Mouse (Mus musculus) cerebellum, adult 11 months (tissue): ENCODE data around the gene Chn2.

ENCODE experiments used
- DNase-seq: peaks from one replicate; pipeline ENCODE4 v3.0.0; 2022

The Chn2 gene

GRCm38 (mm10) chr6:54251401-54252191 is 212.2 kb downstream of the Chn2 start:
- no peak for DNase-seq

- peak; percentile 50 for DNase-seq
These were observed 213.9 kb downstream of the Chn2 start for GRCm38 (mm10) chr6:54253206-54253605.

DNA sequence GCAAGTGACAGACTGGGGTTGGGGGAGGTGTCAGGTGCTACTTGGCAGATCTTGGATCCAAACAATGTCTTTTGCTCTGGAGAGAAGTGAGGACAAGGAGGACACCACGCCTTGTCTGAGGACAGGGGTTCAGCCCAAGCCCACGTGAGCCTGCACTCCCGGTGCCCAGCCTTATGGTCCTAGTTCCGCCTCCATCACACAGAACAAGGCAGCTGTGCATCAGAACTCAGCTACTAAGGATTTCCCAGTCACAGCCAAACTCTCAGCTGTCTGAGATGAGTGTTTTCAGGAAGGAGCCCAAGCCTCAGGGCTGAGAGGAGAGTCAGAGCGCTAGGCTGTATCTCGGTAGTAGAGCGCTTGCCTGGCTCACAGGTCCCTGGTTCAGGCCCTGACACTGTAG is 214.5 kb downstream of the Chn2 start:
- DNase-seq: no peak

DNA sequence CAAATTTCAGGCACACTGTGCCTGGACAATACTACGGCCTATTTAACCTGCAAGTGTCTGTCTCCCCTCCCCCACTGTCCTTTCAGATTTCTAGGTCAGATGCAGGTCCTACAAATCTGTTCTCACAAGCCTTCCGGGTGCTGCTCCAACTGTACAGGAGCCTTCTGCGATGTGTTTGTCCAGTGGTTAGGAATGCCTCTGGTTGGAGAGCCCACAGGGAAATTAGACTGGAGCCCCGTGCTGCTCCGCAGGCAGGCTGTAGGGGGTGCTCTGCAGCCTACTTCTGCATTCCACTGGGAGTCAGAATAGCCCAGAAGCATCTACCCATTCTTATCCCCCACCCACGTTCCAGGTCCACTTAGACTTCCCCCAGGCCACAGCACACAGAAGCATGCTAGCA is 215.4 kb downstream of the Chn2 start:
- DNase-seq: no peak

GRCm38 (mm10) chr6:54255321-54255720 is 216.0 kb downstream of the Chn2 start:
- no peak for DNase-seq

DNA sequence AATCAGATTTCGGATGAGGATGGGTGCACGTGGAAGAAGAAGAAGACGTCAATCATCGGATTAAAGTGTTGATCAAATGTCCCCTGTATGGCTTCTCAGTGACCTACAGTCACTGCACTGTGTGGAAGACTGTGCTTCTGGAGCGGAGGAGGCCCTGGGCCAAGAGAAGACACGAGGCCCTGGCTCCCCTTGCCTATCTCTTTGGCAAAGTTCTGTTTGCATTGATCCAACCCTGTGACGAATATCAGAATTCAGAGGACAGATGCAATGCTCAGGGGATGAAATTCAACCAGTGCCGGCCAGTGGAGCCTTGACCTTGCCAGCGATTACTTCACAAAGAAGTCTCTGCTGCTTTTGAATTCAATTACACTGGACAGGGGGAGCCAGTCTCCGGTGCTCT is 217.0 kb downstream of the Chn2 start:
- no peak for DNase-seq

DNA sequence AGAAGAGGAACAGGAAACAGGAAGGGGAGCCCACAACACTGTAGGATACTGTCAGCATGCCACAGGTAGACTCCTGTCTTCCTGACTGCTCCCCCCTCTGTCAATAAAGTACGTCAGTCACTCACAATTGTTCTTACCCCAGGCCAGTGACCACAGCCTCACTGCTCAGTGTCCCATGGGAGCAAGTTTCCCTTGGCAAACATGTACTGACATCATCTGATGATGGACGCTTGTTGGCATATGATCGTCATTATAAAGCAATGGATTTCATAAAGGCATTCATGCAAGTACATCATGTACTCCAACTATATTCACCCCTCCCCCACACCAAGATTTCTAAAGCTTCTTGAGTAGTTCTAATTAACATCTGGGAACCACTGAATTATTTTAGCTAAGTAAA is 218.2 kb downstream of the Chn2 start:
- DNase-seq: no peak

GRCm38 (mm10) chr6:54258462-54258861 is 219.1 kb downstream of the Chn2 start:
- no peak for DNase-seq

- no peak for DNase-seq
These were observed 223.4 kb downstream of the Chn2 start for GRCm38 (mm10) chr6:54262732-54263131.

GRCm38 (mm10) chr6:54263890-54264289 is 224.5 kb downstream of the Chn2 start:
- DNase-seq: no peak

DNA sequence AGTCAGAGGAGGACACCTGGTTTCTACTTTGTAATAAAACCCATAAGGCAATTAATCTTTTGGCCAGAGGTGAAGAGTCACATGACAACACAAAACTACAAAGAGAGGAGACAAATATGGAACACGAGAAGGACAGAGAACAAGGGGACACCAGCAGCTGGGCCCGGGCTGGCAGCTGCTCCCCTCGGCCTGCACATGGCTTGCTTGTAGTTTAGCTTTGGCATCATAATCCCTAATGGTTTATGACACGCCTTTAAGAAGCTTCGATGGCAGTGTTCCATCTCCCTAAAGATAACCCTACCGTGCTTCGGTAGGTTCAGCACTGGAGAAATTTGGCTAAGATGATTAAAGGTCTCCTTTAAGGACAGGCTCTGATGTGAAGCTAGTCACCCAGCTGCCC is 225.2 kb downstream of the Chn2 start:
- DNase-seq: no peak

GRCm38 (mm10) chr6:54265384-54265783 is 226.0 kb downstream of the Chn2 start:
- no peak for DNase-seq

DNA sequence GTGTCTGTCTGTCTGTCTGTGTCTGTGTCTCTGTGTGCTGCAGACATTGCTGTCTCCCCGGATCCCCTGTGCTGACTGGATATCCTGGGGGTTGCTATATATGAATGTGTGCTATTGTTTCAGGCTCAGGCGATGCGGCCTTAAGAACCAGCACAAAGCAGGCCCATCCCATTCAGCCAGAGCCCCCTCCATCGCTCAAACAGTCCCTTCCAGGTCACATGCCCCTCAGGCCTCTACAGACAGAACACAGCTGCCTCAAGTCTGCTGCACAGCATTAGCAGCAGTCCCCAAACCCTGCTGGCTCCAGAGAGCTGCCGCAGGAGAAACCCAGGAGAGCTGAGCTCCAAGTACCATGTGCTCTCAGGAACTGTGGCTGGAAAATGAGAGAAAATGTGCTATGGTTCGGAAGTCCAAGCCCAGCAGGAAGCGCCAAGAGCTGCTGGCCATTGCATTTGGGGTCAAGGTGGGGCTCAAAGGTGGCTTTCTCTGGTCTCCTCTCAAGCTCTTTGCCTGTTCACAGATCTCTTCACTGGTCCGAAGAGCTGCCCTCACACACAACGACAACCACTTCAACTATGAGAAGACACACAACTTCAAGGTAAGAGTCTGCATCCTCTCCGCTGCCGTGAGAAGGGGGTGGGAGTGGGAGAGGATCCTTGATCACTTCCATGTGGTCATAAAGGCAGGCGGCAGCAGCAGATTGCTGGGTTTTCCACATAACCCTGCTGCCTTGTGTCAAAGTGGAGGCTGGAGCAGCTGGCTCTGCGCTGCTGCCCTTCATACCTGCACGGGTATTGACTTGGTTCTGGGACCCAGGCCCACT is 233.4 kb downstream of the Chn2 start:
- DNase-seq: no peak

DNA sequence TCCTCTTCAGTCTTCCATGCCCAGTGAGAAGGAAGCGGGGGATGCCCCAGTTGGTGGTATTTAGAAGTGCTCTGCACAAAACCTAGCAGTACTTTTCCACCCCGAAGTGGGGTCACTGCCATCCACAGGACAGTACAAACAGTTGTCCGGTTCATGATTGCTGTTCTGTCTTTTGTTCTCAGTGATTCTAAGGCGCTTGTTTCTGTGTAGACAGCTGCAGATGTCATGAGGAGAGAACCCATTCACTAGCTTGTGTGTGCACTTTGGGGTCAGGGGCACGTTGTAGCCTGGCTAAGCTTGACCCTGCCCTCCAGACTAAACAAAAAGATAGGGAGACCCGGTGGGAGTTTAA is 234.0 kb downstream of the Chn2 start:
- no peak for DNase-seq

DNA sequence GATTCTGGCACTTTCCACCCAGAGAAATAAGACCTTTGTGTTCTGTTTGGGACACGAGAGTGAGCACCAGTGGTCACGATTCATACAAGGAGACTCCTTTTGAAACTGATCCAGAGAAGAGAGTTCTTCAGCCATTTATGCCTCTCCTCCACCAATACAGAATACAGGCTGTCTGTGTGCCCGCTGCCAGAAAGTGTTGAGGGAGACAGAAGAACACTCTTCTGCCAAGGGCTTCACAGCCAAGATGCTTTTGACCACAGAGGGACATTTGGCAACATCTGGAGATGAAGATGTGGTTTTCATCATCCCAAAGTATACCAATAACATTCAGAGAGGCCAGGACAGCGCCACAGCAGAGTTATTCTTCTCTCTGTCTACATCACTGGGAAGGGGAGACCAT is 237.9 kb downstream of the Chn2 start:
- DNase-seq: no peak

GRCm38 (mm10) chr6:54277828-54278227 is 238.5 kb downstream of the Chn2 start:
- no peak for DNase-seq

DNA sequence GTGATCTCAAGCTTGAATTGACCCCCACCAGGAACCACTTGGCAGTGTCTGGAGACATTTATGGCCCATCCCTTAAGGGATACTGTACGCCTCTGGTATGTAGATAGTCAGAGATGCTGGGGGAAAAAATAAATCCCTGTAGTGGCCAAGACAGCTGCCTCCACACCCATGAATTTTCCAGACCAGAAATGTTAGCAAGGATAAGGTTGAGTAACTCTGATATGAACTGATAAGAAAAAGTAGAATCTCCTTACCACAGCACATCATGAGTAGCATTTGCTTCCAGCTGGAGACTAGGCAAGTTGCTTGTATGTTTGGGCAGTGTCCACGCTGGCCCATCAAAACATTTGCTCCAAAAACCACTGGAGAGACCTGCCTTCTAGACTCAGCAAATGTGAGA is 239.3 kb downstream of the Chn2 start:
- DNase-seq: no peak

- DNase-seq: no peak
These were observed 240.0 kb downstream of the Chn2 start for GRCm38 (mm10) chr6:54279391-54279790.

GRCm38 (mm10) chr6:54280248-54280647 is 240.9 kb downstream of the Chn2 start:
- no peak for DNase-seq

- DNase-seq: no peak
These were observed 243.9 kb downstream of the Chn2 start for GRCm38 (mm10) chr6:54283299-54283698.

DNA sequence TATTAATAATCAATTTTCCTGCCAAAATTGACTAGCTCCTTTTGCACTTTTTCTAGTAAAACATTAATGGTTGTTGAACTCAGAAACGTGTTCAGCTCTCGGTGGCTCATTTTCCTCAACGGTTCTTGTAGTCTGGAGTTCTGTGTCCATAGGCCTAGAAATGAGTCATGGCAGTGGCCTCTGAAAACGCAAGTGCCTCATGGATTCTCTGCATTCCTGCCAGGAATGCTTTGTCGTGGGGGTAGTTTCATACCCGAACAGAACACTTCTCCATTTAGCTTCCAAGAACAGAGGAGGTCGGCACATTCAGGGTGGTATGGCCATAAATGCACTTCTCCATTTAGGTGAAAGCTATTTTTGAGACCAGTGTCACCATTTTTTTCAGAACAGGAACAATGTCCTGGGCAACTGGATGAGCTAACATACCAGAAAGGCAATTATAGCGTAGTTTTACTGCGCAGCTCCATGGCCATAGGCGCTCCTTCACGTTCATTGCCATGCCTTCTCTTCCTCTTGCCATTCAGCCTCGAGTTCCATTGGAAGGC is 244.9 kb downstream of the Chn2 start:
- DNase-seq: no peak

DNA sequence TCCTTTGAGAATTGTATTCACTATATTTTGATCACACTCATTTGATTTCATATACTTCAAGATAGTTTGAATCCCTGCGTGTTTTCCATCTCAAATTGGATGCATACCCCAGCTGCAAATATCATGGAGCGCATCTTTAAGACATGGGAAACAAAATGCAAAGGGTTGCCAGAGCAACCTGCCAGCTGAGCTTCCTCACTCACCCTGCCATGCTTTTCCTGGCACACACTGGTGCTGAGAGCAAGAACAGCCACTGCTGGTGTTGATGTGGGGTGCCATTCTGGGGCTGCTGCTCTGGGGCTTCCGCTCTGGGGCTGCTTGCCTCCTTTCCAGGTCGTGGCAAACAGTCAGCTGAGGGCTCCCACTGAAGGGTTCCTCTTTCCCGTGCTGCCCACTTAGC is 247.5 kb downstream of the Chn2 start:
- no peak for DNase-seq

DNA sequence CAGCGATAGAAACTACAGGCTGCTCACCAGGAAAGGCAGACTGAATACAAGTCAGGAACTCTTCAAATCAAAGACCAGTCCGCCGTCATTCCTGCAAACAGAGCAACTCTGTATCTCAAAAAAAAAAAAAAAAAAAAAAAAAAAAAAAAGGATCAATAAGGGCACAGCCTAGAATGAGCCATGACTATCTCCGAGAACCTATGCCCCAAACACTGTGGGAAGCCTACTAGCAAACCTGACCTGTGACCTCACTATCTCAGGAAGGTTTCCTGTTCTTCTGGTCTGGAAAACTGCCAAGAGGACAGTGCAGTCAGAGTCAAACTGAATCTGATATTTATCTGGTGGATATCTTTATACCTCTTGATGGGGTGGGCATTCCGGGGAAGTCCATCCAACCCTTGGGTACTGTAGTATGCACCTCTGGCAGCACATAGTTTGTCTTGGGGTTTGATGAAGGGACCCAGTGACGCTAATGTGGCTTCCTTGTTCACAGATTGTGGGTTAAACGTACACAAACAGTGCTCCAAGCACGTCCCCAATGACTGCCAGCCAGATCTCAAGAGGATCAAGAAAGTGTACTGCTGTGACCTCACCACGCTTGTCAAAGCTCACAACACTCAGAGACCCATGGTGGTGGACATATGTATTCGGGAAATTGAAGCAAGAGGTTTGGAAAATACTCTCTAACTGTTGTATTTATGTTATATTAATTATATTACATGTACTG is 250.6 kb downstream of the Chn2 start:
- DNase-seq: no peak
